Mouse (Mus musculus) MEL (cell line): ENCODE results near the gene Arhgap24. TPM values are rescaled to one million over a fixed set of nuclear protein-coding genes. Genes with fewer than 3 reads are reported as not detected.

ENCODE experiments used
- DNase-seq: peaks from one replicate; pipeline ENCODE4 v3.0.0; 2011; ENCODE audit warnings: low read depth, low spot score
- H3K27ac ChIP-seq: 2 replicates; pipeline ENCODE4 v1.5.1; 2012; ENCODE audit warnings: low read depth, mild to moderate bottlenecking, control low read depth, low read length, moderate library complexity; ENCODE audit not compliant: control insufficient read depth
- H3K27me3 ChIP-seq, 2 experiments: fragments of 150-350 bp in 1 of 2; sonication (generic) in 1 of 2; 2 replicates each; pipeline ENCODE4 v1.6.1; 2012; ENCODE audit warnings: low read length in 2 of 2, mild to moderate bottlenecking in 2 of 2, improper control_type of control experiment in 1 of 2, moderate library complexity in 1 of 2; ENCODE audit not compliant: insufficient read depth in 2 of 2, control insufficient read depth in 1 of 2
- H3K36me3 ChIP-seq, 2 experiments: 2 replicates each; pipeline ENCODE4 v1.6.1; 2012 to 2014; ENCODE audit warnings: low read length in 2 of 2, improper control_type of control experiment in 1 of 2, inconsistent platforms in 1 of 2, mild to moderate bottlenecking in 1 of 2; ENCODE audit not compliant: insufficient read depth in 2 of 2, control insufficient read depth in 1 of 2
- H3K4me1 ChIP-seq, 2 experiments: fragments of 150-350 bp in 1 of 2; sonication (generic) in 1 of 2; 2 replicates each; pipeline ENCODE4 v1.6.1; 2012; ENCODE audit warnings: low read length in 2 of 2, improper control_type of control experiment in 1 of 2, mild to moderate bottlenecking in 1 of 2; ENCODE audit not compliant: insufficient read depth in 2 of 2, control insufficient read depth in 1 of 2
- H3K4me3 ChIP-seq, 2 experiments: fragments of 150-350 bp in 1 of 2; sonication (generic) in 1 of 2; 2 replicates each; pipeline ENCODE4 v1.5.1; 2012; ENCODE audit warnings: low read depth in 2 of 2, low read length in 2 of 2, mild to moderate bottlenecking in 2 of 2, moderate library complexity in 2 of 2, control low read depth in 1 of 2, improper control_type of control experiment in 1 of 2; ENCODE audit not compliant: control insufficient read depth in 1 of 2, insufficient read depth in 1 of 2
- H3K79me2 ChIP-seq: 2 replicates; pipeline ENCODE4 v1.6.1; 2012; ENCODE audit warnings: mild to moderate bottlenecking, low read length, moderate library complexity; ENCODE audit not compliant: control insufficient read depth, poor library complexity, insufficient read depth
- H3K9ac ChIP-seq: 2 replicates; pipeline ENCODE4 v1.6.1; 2012; ENCODE audit warnings: low read depth, mild to moderate bottlenecking, control low read depth, low read length, moderate library complexity; ENCODE audit not compliant: control insufficient read depth, poor library complexity, severe bottlenecking
- H3K9me3 ChIP-seq: fragments of 150-350 bp; sonication (generic); replicated peaks from 2 replicates; pipeline ENCODE4 v1.6.1; 2012; ENCODE audit warnings: mild to moderate bottlenecking, low read length, improper control_type of control experiment, moderate library complexity; ENCODE audit not compliant: insufficient read depth
- CHD2 ChIP-seq: IDR thresholded peaks from 2 replicates; pipeline ENCODE4 v1.6.1; 2011; ENCODE audit warnings: low read length, improper control_type of control experiment
- CTCF ChIP-seq, 3 experiments: IDR thresholded peaks in 2 of 3; conservative IDR thresholded peaks in 1 of 3; 2 replicates each; pipeline ENCODE4 v1.5.1; 2011 to 2012; ENCODE audit warnings: low read length in 3 of 3, low read depth in 2 of 3, mild to moderate bottlenecking in 2 of 3, improper control_type of control experiment in 1 of 3, inconsistent platforms in 1 of 3, mixed read lengths in 1 of 3, moderate library complexity in 1 of 3; ENCODE audit not compliant: control insufficient read depth in 1 of 3, insufficient read depth in 1 of 3, poor library complexity in 1 of 3, severe bottlenecking in 1 of 3
- E2F4 ChIP-seq: IDR thresholded peaks from 2 replicates; pipeline ENCODE4 v1.6.1; 2011; ENCODE audit warnings: low read depth, low read length, improper control_type of control experiment, borderline replicate concordance
- ELF1 ChIP-seq: IDR thresholded peaks from 2 replicates; pipeline ENCODE4 v1.6.1; 2014; ENCODE audit warnings: low read depth, mild to moderate bottlenecking, inconsistent platforms, low read length, improper control_type of control experiment, moderate library complexity
- EP300 ChIP-seq, 2 experiments: IDR thresholded peaks; 2 replicates each; pipeline ENCODE4 v1.6.1; 2011; ENCODE audit warnings: improper control_type of control experiment in 2 of 2, low read length in 2 of 2, low read depth in 1 of 2, mild to moderate bottlenecking in 1 of 2
- GABPA ChIP-seq: IDR thresholded peaks from 2 replicates; pipeline ENCODE4 v1.6.1; 2012; ENCODE audit warnings: low read depth, mild to moderate bottlenecking, inconsistent platforms, low read length, improper control_type of control experiment, moderate library complexity
- HCFC1 ChIP-seq: IDR thresholded peaks from 2 replicates; pipeline ENCODE4 v1.6.1; 2012; ENCODE audit warnings: low read depth, mild to moderate bottlenecking, inconsistent platforms, low read length, improper control_type of control experiment, moderate library complexity
- KAT2A ChIP-seq: conservative IDR thresholded peaks from 2 replicates; pipeline ENCODE4 v1.6.1; 2012; ENCODE audit warnings: low read depth, low read length, improper control_type of control experiment, inconsistent platforms
- MAFK ChIP-seq: IDR thresholded peaks from 2 replicates; pipeline ENCODE4 v1.6.1; 2011; ENCODE audit warnings: low read depth, mild to moderate bottlenecking, low read length, improper control_type of control experiment, borderline replicate concordance
- MEF2A ChIP-seq: IDR thresholded peaks from 2 replicates; pipeline ENCODE4 v1.6.1; 2014; ENCODE audit warnings: low read depth, mild to moderate bottlenecking, inconsistent platforms, low read length, improper control_type of control experiment; ENCODE audit not compliant: poor library complexity, insufficient replicate concordance, severe bottlenecking; ENCODE audit errors: extremely low read depth
- MXI1 ChIP-seq: IDR thresholded peaks from 2 replicates; pipeline ENCODE4 v1.6.1; 2011; ENCODE audit warnings: mild to moderate bottlenecking, low read depth, low read length, improper control_type of control experiment
- MYB ChIP-seq: IDR thresholded peaks from 2 replicates; pipeline ENCODE4 v1.6.1; 2011; ENCODE audit warnings: mild to moderate bottlenecking, low read depth, low read length, improper control_type of control experiment
- NELFE ChIP-seq: IDR thresholded peaks from 2 replicates; pipeline ENCODE4 v1.6.1; 2011; ENCODE audit warnings: low read depth, low read length, improper control_type of control experiment
- NRF1 ChIP-seq: IDR thresholded peaks from 2 replicates; pipeline ENCODE4 v1.6.1; 2014; ENCODE audit warnings: low read depth, mild to moderate bottlenecking, inconsistent platforms, low read length, improper control_type of control experiment, moderate library complexity; ENCODE audit not compliant: poor library complexity, insufficient read depth, severe bottlenecking
- POLR2A ChIP-seq, 2 experiments: IDR thresholded peaks; 2 replicates each; pipeline ENCODE4 v1.6.1; 2011 to 2012; ENCODE audit warnings: low read length in 2 of 2, mild to moderate bottlenecking in 2 of 2, control low read depth in 1 of 2, improper control_type of control experiment in 1 of 2, low read depth in 1 of 2, moderate library complexity in 1 of 2; ENCODE audit not compliant: control insufficient read depth in 1 of 2, insufficient read depth in 1 of 2, poor library complexity in 1 of 2
- POLR2AphosphoS2 ChIP-seq: IDR thresholded peaks from 2 replicates; pipeline ENCODE4 v1.6.1; 2011; ENCODE audit warnings: low read length, improper control_type of control experiment
- POLR2AphosphoS5 ChIP-seq: IDR thresholded peaks from 2 replicates; pipeline ENCODE4 v1.6.1; 2012; ENCODE audit warnings: low read depth, borderline replicate concordance, mild to moderate bottlenecking, inconsistent platforms, low read length, moderate library complexity, mixed read lengths
- RAD21 ChIP-seq: IDR thresholded peaks from 2 replicates; pipeline ENCODE4 v1.6.1; 2011; ENCODE audit warnings: mild to moderate bottlenecking, low read depth, low read length, improper control_type of control experiment
- RCOR1 ChIP-seq: IDR thresholded peaks from 2 replicates; pipeline ENCODE4 v1.6.1; 2012; ENCODE audit warnings: low read depth, mild to moderate bottlenecking, inconsistent platforms, low read length, improper control_type of control experiment
- SMC3 ChIP-seq: IDR thresholded peaks from 2 replicates; pipeline ENCODE4 v1.6.1; 2011; ENCODE audit warnings: low read depth, low read length, improper control_type of control experiment
- TBP ChIP-seq: IDR thresholded peaks from 2 replicates; pipeline ENCODE4 v1.8.0; 2011; ENCODE audit warnings: low read depth, low read length, improper control_type of control experiment
- TCF12 ChIP-seq: IDR thresholded peaks from 2 replicates; pipeline ENCODE4 v1.6.1; 2014; ENCODE audit warnings: low read depth, mild to moderate bottlenecking, inconsistent platforms, low read length, improper control_type of control experiment, moderate library complexity
- UBTF ChIP-seq: IDR thresholded peaks from 2 replicates; pipeline ENCODE4 v1.6.1; 2012; ENCODE audit warnings: low read depth, mild to moderate bottlenecking, inconsistent platforms, low read length, improper control_type of control experiment, moderate library complexity, borderline replicate concordance; ENCODE audit not compliant: insufficient read depth
- USF1 ChIP-seq: IDR thresholded peaks from 2 replicates; pipeline ENCODE4 v1.6.1; 2014; ENCODE audit warnings: low read depth, mild to moderate bottlenecking, inconsistent platforms, low read length, improper control_type of control experiment, moderate library complexity
- ZC3H11A ChIP-seq: IDR thresholded peaks from 2 replicates; pipeline ENCODE4 v1.6.1; 2012; ENCODE audit warnings: low read depth, mild to moderate bottlenecking, inconsistent platforms, low read length, improper control_type of control experiment
- ZKSCAN1 ChIP-seq: IDR thresholded peaks from 2 replicates; pipeline ENCODE4 v1.6.1; 2012; ENCODE audit warnings: low read depth, mild to moderate bottlenecking, inconsistent platforms, low read length, improper control_type of control experiment, moderate library complexity
- ZNF384 ChIP-seq: IDR thresholded peaks from 2 replicates; pipeline ENCODE4 v1.6.1; 2012; ENCODE audit warnings: low read depth, mild to moderate bottlenecking, inconsistent platforms, low read length, improper control_type of control experiment
- polyA plus RNA-seq, 2 experiments: library from polyadenylated mRNA; stranded (reverse) in 1 of 2; unstranded in 1 of 2; fragments of >175 nt in 1 of 2; fragments of >200 nt in 1 of 2; gene quantifications; 2 replicates each; pipeline versions ENCODE4 v1.2.1 to v1.2.4; 2012; ENCODE audit warnings: low replicate concordance in 2 of 2, low read depth in 1 of 2; ENCODE audit not compliant: insufficient read length in 2 of 2, insufficient read depth in 1 of 2, missing spikeins in 1 of 2
- total RNA-seq: library from RNA; depleted of rRNA; stranded (reverse); fragments of 300-350 nt; gene quantifications from 2 replicates; pipeline ENCODE4 v1.2.3, GENCODE M21; 2012

Gene Arhgap24
- total and polyA plus RNA-seq, 3 experiments = not detected

GRCm38 (mm10) chr5:102659061-102659460 lies 177.9 kb downstream of the Arhgap24 start:
- Histone ChIP-seq H3K9me3 (no peaks in the 10 kb centered on the region), H3K4me1 (no peaks in the 10 kb centered on the region), H3K36me3 (no peaks in the 10 kb centered on the region), H3K79me2 (no peaks in the 10 kb centered on the region), H3K27ac (no peak overlapping the region), H3K4me3 (no peak overlapping the region), H3K27me3 (no peaks in the 10 kb centered on the region), H3K9ac (no peak overlapping the region)
- TF ChIP-seq ELF1 (no peak), NRF1 (no peak), ZNF384 (no peak), EP300 (IDR thresholded peaks at IDR 0.05; ENCODE audit: low read depth in 1 of 2, low read length in 2 of 2) (no peak), USF1 (no peak), RAD21 (no peak), E2F4 (no peak), MXI1 (no peak), TBP (no peak), TCF12 (no peak), POLR2AphosphoS5 (no peak), ZKSCAN1 (no peak), MAFK (no peak), RCOR1 (no peak), SMC3 (no peak), NELFE (no peak), CHD2 (no peak), POLR2AphosphoS2 (no peak), HCFC1 (no peak)
- DNase-seq = no peak

- no peaks in the 10 kb centered on the region for H3K36me3 ChIP-seq
Observed at GRCm38 (mm10) chr5:102664988-102665726, 184.0 kb downstream of the Arhgap24 start.

More at GRCm38 (mm10) chr5:102664988-102665726, 184.0 kb downstream of the Arhgap24 start:
- DNase-seq = no peak
- no peaks in the 10 kb centered on the region for H3K79me2 ChIP-seq
- H3K4me3 ChIP-seq = no peak overlapping the region
- H3K27me3 ChIP-seq = no peaks in the 10 kb centered on the region
- no peaks in the 10 kb centered on the region for H3K4me1 ChIP-seq
- TF ChIP-seq MEF2A (no peak), POLR2AphosphoS2 (no peak), POLR2A (IDR thresholded peaks at IDR 0.05; ENCODE audit: control insufficient read depth in 1 of 2, insufficient read depth in 1 of 2, low read depth in 1 of 2, low read length in 2 of 2, poor library complexity in 1 of 2) (no peak), GABPA (no peak), TBP (no peak), POLR2AphosphoS5 (no peak), UBTF (no peak), HCFC1 (no peak), ZNF384 (no peak), KAT2A (no peak), CHD2 (no peak), CTCF (IDR thresholded peaks at IDR 0.05 in 2 of 3, conservative IDR thresholded peaks at IDR 0.05 in 1 of 3; ENCODE audit: control insufficient read depth in 1 of 3, insufficient read depth in 1 of 3, low read depth in 2 of 3, low read length in 3 of 3, poor library complexity in 1 of 3, severe bottlenecking in 1 of 3) (no peak), ZC3H11A (no peak), MYB (no peak), SMC3 (no peak)
- no peaks in the 10 kb centered on the region for H3K9me3 ChIP-seq
- H3K9ac ChIP-seq = no peak overlapping the region
- no peak overlapping the region for H3K27ac ChIP-seq
